Mouse (Mus musculus): ENCODE measurements around the gene Gm10775. TPM values are rescaled to one million over a fixed set of nuclear protein-coding genes. Genes with fewer than 3 reads are reported as not detected.

Gm10775 gene
- total RNA-seq (2012; rRNA removed) (not detected in 2 replicates), total RNA-seq (2014; rRNA removed) (not detected in 2 replicates), polyA plus RNA-seq (2012; ENCODE audit: insufficient read length, low read depth) (not detected in 2 replicates)

GRCm38 (mm10) chr13:65259239-65259638 is at the start of gene Gm10775:
TSS of gene Gm10775 (plus strand) at chr13:65259539.
- TF ChIP-seq TCF12 (IDR thresholded peaks at IDR 0.05; ENCODE audit: low read depth, low read length) (no peak), IRF4 (IDR thresholded peaks at IDR 0.05; ENCODE audit: low read depth, low read length) (no peak), GABPA (IDR thresholded peaks at IDR 0.05; ENCODE audit: insufficient replicate concordance, low read depth, low read length) (no peak), MAFK (IDR thresholded peaks at IDR 0.05; ENCODE audit: insufficient replicate concordance, low read length) (no peak), POLR2AphosphoS2 (IDR thresholded peaks at IDR 0.05; ENCODE audit: low read depth, low read length) (no peak), RAD21 (IDR thresholded peaks at IDR 0.05; ENCODE audit: low read depth, low read length) (no peak), NELFE (IDR thresholded peaks at IDR 0.05; ENCODE audit: low read depth, low read length) (no peak), CTCF (conservative IDR thresholded peaks at IDR 0.05 in 1 of 2, IDR thresholded peaks at IDR 0.05 in 1 of 2; ENCODE audit: low read depth in 2 of 2, low read length in 2 of 2) (no peak), ZMIZ1 (IDR thresholded peaks at IDR 0.05; ENCODE audit: low read depth, low read length) (no peak), NRF1 (IDR thresholded peaks at IDR 0.05; ENCODE audit: low read depth, low read length) (no peak), CHD2 (IDR thresholded peaks at IDR 0.05; ENCODE audit: low read length) (no peak), JUN (IDR thresholded peaks at IDR 0.05; ENCODE audit: insufficient read depth, low read depth, low read length) (no peak), UBTF (IDR thresholded peaks at IDR 0.05; ENCODE audit: low read depth, low read length) (no peak), MYC (IDR thresholded peaks at IDR 0.05; ENCODE audit: low read depth, low read length) (no peak), JUND (conservative IDR thresholded peaks at IDR 0.05; ENCODE audit: low read depth, low read length) (no peak), KAT2A (IDR thresholded peaks at IDR 0.05; ENCODE audit: insufficient replicate concordance, low read length) (no peak), CHD1 (IDR thresholded peaks at IDR 0.05; ENCODE audit: low read depth, low read length) (no peak), ELF1 (IDR thresholded peaks at IDR 0.05; ENCODE audit: low read depth, low read length) (no peak), ZKSCAN1 (IDR thresholded peaks at IDR 0.05; ENCODE audit: borderline replicate concordance, low read depth, low read length) (no peak)
- in situ Hi-C loops (cut with MboI; ENCODE audit: low pct_ligation_motif_present, low pct_unique_long_range_greater_than_20kb, low sequenced_read_pairs) = no loop called here
- Histone ChIP-seq H3K27ac (ENCODE audit: insufficient read depth, low read depth) (no peak within 1 kb of the TSS), H3K4me1 (ENCODE audit: control insufficient read depth in 1 of 2, insufficient read depth in 2 of 2) (no peaks in the 10 kb centered on the region), H3K79me2 (replicated peaks; ENCODE audit: control insufficient read depth, extremely low read depth, insufficient read depth, poor library complexity, severe bottlenecking) (no peaks in the 10 kb centered on the region; the same call in 1 of the 2 replicates), H3K36me3 (replicated peaks in 1 of 2; ENCODE audit: control insufficient read depth in 1 of 2, insufficient read depth in 1 of 2, low read length in 1 of 2) (peaks cover 32 to 59% of the 10 kb centered on the region in 2 experiments), H3K4me2 (ENCODE audit: insufficient read depth, low read depth, poor library complexity, severe bottlenecking) (no peak within 1 kb of the TSS), H3K27me3 (replicated peaks) (no peaks in the 10 kb centered on the region), H3K4me3 (replicated peaks in 1 of 3; ENCODE audit: low read depth in 2 of 3, low read length in 2 of 3, poor library complexity in 1 of 3) (no peak within 1 kb of the TSS), H3K9ac (ENCODE audit: insufficient read depth, low read depth) (no peak within 1 kb of the TSS), H3K9me3 (replicated peaks; ENCODE audit: low read length) (peaks cover 57% of the 10 kb centered on the region)
- dilution Hi-C loops (cut with MboI; ENCODE audit: extremely low pct_ligation_motif_present, extremely low pct_unique_long_range_greater_than_20kb, low sequenced_read_pairs) = no loop called here
- no peak for DNase-seq (ENCODE audit: extremely low read depth)

GRCm38 (mm10) chr13:65225945-65226344 is 33.4 kb upstream of the Gm10775 start:
- DNase-seq (ENCODE audit: extremely low read depth) = no peak
- in situ Hi-C loops (cut with MboI; ENCODE audit: low pct_ligation_motif_present, low pct_unique_long_range_greater_than_20kb, low sequenced_read_pairs) = no loop called here

More at GRCm38 (mm10) chr13:65225945-65226344, 33.4 kb upstream of the Gm10775 start:
- no peak for TF ChIP-seq IRF4 (IDR thresholded peaks at IDR 0.05; ENCODE audit: low read depth, low read length)
- no peak for TF ChIP-seq TCF12 (IDR thresholded peaks at IDR 0.05; ENCODE audit: low read depth, low read length)
- TF ChIP-seq MYC (IDR thresholded peaks at IDR 0.05; ENCODE audit: low read depth, low read length) = no peak
- no peak for TF ChIP-seq BHLHE40 (IDR thresholded peaks at IDR 0.05; ENCODE audit: low read depth, low read length)
- no peak for TF ChIP-seq EP300 (IDR thresholded peaks at IDR 0.05; ENCODE audit: low read length)
- no peak for TF ChIP-seq MAX (IDR thresholded peaks at IDR 0.05; ENCODE audit: low read length)
- H3K4me2 ChIP-seq (ENCODE audit: insufficient read depth, low read depth, poor library complexity, severe bottlenecking) = no peak overlapping the region
- H3K27ac ChIP-seq (ENCODE audit: insufficient read depth, low read depth) = no peak overlapping the region
- no peak overlapping the region for H3K4me3 ChIP-seq (replicated peaks in 1 of 3; ENCODE audit: low read depth in 2 of 3, low read length in 2 of 3, poor library complexity in 1 of 3)
- H3K4me1 ChIP-seq (ENCODE audit: control insufficient read depth in 1 of 2, insufficient read depth in 2 of 2) = no peaks in the 10 kb centered on the region
- H3K27me3 ChIP-seq (replicated peaks) = peaks cover 8% of the 10 kb centered on the region
- H3K36me3 ChIP-seq (replicated peaks in 1 of 2; ENCODE audit: control insufficient read depth in 1 of 2, insufficient read depth in 1 of 2, low read length in 1 of 2) = no peaks in the 10 kb centered on the region
- dilution Hi-C loops (cut with MboI; ENCODE audit: extremely low pct_ligation_motif_present, extremely low pct_unique_long_range_greater_than_20kb, low sequenced_read_pairs) = no loop called here
- H3K9ac ChIP-seq (ENCODE audit: insufficient read depth, low read depth) = no peak overlapping the region
- H3K9me3 ChIP-seq (replicated peaks; ENCODE audit: low read length) = no peaks in the 10 kb centered on the region
- H3K79me2 ChIP-seq (replicated peaks; ENCODE audit: control insufficient read depth, extremely low read depth, insufficient read depth, poor library complexity, severe bottlenecking) = no peaks in the 10 kb centered on the region
